Mouse (Mus musculus) E14TG2a.4 (cell line): ENCODE results near the gene Schip1.

Experiments
- H3K27me3 ChIP-seq: 2 replicates; pipeline ENCODE4 v1.6.1; 2014; ENCODE audit warnings: low read length, control low read depth; ENCODE audit not compliant: insufficient read depth
- H3K36me3 ChIP-seq: 2 replicates; pipeline ENCODE4 v1.6.1; 2014; ENCODE audit warnings: low read length, control low read depth; ENCODE audit not compliant: insufficient read depth
- H3K4me1 ChIP-seq: replicated peaks from 2 replicates; pipeline ENCODE4 v1.6.1; 2014; ENCODE audit warnings: low read depth, low read length, control low read depth
- H3K4me3 ChIP-seq: replicated peaks from 2 replicates; pipeline ENCODE4 v1.5.1; 2014; ENCODE audit warnings: mild to moderate bottlenecking, low read length
- H3K9me3 ChIP-seq: 2 replicates; pipeline ENCODE4 v1.6.1; 2014; ENCODE audit warnings: low read length, control low read depth
- CTCF ChIP-seq: conservative IDR thresholded peaks from 2 replicates; pipeline ENCODE4 v1.5.1; 2014; ENCODE audit warnings: low read length
- NANOG ChIP-seq: IDR thresholded peaks from 2 replicates; pipeline ENCODE4 v1.6.1; 2014; ENCODE audit warnings: borderline replicate concordance, low read length, mixed read lengths
- POU5F1 ChIP-seq: IDR thresholded peaks from 2 replicates; pipeline ENCODE4 v1.6.1; 2014; ENCODE audit warnings: low read length, borderline replicate concordance

Gene Schip1

DNA sequence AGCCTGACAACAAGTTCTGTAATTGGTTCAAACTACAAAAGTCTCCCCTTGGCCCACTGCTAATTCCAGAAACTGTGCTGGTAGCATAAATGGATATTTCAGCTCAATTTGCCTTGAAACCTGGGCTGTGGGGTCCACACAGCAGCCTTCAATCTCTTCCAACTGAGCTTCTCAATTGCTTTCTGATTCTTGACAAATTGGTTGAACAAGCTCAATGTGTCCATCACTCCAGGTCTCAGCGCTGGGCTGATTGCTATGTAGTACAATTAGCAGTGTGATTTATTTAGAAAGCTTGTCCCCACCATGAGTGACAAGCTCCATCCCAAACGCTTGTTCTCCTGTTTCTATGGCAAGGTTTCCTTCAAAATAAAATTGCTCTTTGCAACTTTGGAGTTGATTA is 370.3 kb downstream of the Schip1 start:
- Histone ChIP-seq H3K27me3 (no peaks in the 10 kb centered on the region), H3K36me3 (no peaks in the 10 kb centered on the region), H3K4me3 (no peak overlapping the region), H3K9me3 (no peaks in the 10 kb centered on the region), H3K4me1 (no peaks in the 10 kb centered on the region)
- no peak for TF ChIP-seq POU5F1
- TF ChIP-seq NANOG: no peak
- no peak for TF ChIP-seq CTCF

DNA sequence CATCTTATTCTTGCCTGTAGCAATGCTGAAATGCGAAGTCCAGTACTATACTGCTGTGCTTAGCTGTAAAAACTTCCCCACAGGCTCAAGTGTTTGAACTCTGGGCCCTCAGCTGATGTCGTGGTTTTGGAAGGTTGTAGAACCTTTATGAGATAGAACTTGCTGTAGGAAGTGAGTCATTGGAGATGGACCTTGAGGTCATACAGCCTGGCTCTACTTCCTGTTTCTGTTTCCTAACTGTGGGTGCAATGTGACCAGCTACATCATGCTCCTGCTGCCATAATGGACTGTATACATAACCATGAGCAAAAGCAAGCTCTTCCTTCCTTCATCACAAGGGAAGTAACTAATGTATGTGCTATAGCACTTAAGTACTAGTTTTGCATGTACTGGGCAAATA is 383.9 kb downstream of the Schip1 start:
- no peaks in the 10 kb centered on the region for H3K9me3 ChIP-seq
- no peaks in the 10 kb centered on the region for H3K27me3 ChIP-seq
- peaks cover 6% of the 10 kb centered on the region for H3K4me1 ChIP-seq
- TF ChIP-seq CTCF (no peak), NANOG (no peak), POU5F1 (no peak)
- H3K4me3 ChIP-seq: no peak overlapping the region
- no peaks in the 10 kb centered on the region for H3K36me3 ChIP-seq

DNA sequence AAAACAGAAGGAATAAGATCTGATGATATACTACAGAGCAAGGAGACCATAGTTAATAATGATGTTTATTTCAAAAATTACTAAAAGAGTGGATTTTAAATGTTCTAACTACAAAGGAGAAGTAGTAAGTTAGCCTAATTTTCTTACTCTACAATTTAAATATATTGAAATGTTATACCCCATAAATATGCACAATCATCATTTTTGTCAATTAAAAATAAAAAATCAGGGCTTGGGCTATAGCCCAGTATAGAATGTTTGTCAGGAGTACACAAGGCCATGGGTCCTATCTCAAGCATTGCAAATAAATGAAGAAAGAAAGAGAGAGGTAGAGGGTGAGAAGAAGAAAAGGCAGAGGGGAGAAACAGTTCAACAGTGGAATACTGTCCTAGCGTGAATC is 387.0 kb downstream of the Schip1 start:
- H3K4me3 ChIP-seq: no peak overlapping the region
- no peaks in the 10 kb centered on the region for H3K9me3 ChIP-seq
- TF ChIP-seq NANOG: no peak
- TF ChIP-seq CTCF: no peak
- TF ChIP-seq POU5F1: no peak
- H3K27me3 ChIP-seq: no peaks in the 10 kb centered on the region
- no peaks in the 10 kb centered on the region for H3K36me3 ChIP-seq
- peaks cover 6% of the 10 kb centered on the region for H3K4me1 ChIP-seq

DNA sequence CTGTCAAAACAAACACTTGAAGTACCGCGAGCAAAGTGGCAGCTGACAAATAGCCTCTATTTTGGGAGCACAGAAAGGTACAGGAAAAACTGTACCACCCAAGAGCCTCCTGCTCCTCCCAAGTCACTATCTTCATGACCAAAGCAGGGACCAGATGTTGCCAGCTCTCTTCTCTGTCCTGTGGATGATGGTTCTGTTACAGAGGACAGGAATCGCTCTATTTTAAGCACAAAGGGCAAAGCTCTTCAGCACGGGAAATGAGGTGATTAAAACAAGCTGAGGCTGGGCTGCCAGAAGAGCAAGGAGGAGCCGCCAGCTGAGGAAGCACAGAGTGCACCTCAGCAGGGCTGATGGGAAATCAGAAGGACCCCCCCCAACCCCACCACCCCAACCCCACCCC is 388.7 kb downstream of the Schip1 start:
- Histone ChIP-seq H3K9me3 (no peaks in the 10 kb centered on the region), H3K36me3 (no peaks in the 10 kb centered on the region), H3K4me3 (no peak overlapping the region), H3K27me3 (no peaks in the 10 kb centered on the region), H3K4me1 (peaks cover 6% of the 10 kb centered on the region)
- TF ChIP-seq POU5F1 (no peak), CTCF (no peak), NANOG (no peak)

DNA sequence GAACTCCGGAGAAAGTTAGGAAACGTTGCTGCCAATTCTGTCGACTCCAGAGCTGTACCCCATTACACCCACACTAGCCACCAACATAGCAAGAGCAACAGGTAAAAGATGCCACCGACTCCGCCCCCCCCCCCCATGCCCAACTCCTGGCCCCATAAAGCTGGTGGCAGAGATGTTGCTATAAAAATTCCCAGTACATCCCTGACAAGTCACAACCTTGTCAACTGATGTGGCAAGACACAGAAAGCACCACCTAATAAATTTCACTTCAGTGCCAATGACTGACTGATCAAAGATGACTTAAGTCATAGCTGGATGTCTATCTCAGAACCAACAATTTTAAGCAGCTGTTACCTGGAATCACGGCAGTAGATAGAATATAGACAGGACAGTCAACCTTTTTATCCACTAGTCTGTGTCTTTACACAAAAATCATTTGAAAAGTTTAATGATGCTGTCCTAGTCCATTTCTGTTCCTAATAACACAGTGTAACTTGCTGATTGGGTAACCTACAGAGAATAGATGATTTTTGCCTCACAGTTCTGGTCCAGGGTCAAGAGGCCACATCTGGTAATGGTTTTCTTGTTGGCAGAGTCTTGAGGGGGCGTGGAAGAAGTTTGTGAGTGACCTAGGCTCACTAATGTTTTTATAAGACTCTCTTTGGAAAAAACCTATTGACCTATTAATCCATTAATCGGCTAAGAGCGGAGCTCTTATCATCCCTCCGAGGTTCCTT is 389.3 kb downstream of the Schip1 start:
- Histone ChIP-seq H3K36me3 (no peaks in the 10 kb centered on the region), H3K4me1 (peaks cover 6% of the 10 kb centered on the region), H3K27me3 (no peaks in the 10 kb centered on the region), H3K9me3 (no peaks in the 10 kb centered on the region), H3K4me3 (no peak overlapping the region)
- TF ChIP-seq POU5F1 (no peak), CTCF (no peak), NANOG (no peak)

DNA sequence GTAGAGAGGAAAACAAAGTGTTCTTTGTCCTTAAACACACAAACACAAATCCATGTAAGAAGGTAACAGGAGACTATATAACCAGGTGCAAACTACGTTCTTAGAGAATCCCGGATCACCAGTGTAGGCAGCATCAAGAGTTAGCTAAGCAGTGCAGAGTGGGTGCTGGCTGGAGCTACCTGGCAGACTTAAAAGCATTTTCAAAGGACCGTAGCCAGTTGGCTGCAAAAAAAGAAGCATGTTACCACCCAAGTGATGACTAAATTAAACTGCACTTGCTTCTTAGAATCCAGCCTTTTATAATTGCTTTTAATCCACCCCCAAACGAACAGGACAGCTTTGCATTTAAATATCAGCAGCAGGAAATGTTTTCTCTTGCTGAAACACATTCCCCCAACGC is 402.0 kb downstream of the Schip1 start:
- no peak for TF ChIP-seq NANOG
- TF ChIP-seq POU5F1: no peak
- no peak for TF ChIP-seq CTCF
- no peak overlapping the region for H3K4me3 ChIP-seq
- no peaks in the 10 kb centered on the region for H3K36me3 ChIP-seq

DNA sequence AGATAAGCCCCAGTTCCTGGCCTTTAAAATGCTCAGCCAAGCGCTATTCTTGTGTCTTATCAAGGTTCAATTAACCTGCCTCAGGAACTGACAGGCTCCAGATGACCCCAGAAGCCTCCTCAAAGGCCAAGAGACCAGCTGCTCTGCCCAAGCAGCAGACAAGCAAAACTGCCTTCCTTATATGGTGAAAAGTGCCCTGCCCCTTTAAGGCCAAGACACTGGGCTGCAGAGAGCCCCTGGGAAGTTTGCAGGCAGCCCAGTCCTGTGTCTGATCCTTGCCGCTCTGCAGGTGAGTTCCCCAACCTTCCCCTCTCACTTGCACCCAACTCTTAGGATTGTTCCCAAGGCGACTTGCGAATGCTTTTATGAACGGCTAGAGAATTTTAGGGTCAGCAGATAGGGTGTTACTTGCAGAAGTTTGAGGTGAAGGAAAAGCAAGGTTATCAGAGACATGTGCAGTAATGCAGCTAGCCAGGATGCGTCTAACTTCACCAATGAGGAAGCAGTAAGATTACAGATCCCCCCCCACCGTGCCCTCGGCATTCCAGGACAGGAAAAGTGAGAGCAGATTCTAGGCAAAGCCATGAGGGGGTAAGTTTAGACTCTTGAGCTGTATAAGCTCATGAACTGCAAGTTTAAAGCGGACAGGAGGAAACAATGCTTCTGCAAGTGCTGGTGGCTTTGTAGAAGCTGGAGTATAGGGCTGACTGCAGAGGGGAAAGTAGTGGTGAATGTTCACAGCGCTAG is 403.5 kb downstream of the Schip1 start:
- H3K4me3 ChIP-seq: peak overlapping the region; percentile 63
- no peaks in the 10 kb centered on the region for H3K36me3 ChIP-seq
- peaks cover 32% of the 10 kb centered on the region for H3K4me1 ChIP-seq
- H3K9me3 ChIP-seq: no peaks in the 10 kb centered on the region
- TF ChIP-seq NANOG (no peak), CTCF (no peak), POU5F1 (no peak)
- H3K27me3 ChIP-seq: no peaks in the 10 kb centered on the region

More for the DNA sequence above, 402.0 kb downstream of the Schip1 start:
- Histone ChIP-seq H3K9me3 (no peaks in the 10 kb centered on the region), H3K4me1 (peaks cover 32% of the 10 kb centered on the region), H3K27me3 (no peaks in the 10 kb centered on the region)

DNA sequence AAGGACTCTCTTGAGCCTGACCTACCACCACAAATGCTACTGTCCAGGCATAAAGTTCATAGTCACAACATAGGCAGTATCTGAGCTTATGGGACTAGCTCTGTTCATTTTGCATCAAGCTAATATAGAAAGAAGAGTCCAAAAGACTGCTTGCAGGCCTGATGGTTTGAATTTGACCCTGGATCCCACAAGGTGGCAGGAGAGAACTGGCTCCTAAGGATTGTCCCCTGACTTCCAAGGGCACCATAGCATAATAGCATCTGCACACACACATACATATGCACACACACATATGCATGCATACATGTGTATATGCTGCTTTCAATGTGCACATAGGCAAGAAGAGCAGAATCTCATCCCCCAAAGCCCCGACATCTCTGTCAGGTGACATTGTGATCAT is 405.0 kb downstream of the Schip1 start:
- Histone ChIP-seq H3K4me3 (no peak overlapping the region), H3K9me3 (no peaks in the 10 kb centered on the region), H3K27me3 (no peaks in the 10 kb centered on the region), H3K36me3 (no peaks in the 10 kb centered on the region), H3K4me1 (peaks cover 44% of the 10 kb centered on the region)
- TF ChIP-seq NANOG: no peak
- no peak for TF ChIP-seq POU5F1

DNA sequence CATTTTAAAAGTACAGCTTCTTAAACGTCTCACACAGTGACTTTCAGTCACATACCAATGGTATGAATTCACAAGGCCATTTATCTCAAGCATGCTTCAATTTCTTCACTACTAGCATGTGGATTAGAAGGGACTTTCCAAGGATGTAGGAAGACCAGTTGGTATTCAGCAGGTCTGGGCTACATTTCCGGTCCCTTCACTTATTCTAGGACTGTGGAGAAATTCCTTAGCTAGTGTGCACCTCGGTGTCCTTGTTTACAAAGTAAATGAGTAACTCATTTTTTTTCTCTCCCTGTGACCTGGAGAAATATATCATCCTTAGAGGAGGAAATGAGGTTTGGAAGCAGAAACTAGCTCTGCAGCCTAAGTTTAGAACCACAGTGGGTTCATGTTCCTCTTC is 405.5 kb downstream of the Schip1 start:
- H3K27me3 ChIP-seq: no peaks in the 10 kb centered on the region

More for the DNA sequence above, 405.5 kb downstream of the Schip1 start:
- Histone ChIP-seq H3K4me1 (peaks cover 48% of the 10 kb centered on the region), H3K9me3 (no peaks in the 10 kb centered on the region), H3K36me3 (no peaks in the 10 kb centered on the region), H3K4me3 (no peak overlapping the region)
- TF ChIP-seq NANOG: no peak
- TF ChIP-seq POU5F1: no peak
- no peak for TF ChIP-seq CTCF
